ENCODE assay signal across 7 mouse cellular contexts in the genomic region with DNA sequence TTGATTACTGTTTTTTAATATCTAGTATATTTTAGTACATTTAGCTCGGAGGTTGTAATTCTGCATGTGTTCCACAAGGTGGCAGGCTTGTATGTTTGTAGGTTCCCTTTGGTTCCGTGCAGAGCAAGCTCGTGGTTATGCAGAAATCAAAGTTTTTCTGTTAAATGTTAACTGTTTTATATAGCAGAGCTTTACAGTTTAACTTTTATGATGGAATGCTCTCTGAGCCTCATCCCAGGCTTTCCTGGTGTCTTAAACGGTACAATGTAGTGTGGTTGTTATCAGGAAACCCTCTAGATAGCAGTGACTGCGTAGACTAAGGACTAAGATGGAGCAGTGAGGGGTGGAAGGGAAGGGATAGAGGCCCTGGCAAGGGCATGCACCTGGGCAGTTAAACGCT.
DNase-seq lines count a peak whose midpoint lies in the region; TF ChIP-seq lines count a peak whose summit lies in the region.

No protein-coding gene starts in this region.

- no peaks in the 10 kb centered on the region for H3K36me3 ChIP-seq in ES-E14 (ENCODE audit: control insufficient read depth, insufficient read depth, low read length, poor library complexity, severe bottlenecking)

- no peak overlapping the region for H3K9ac ChIP-seq in ES-E14 (ENCODE audit: insufficient read depth, low read depth, low read length, poor library complexity, severe bottlenecking)

- H3K4me1 ChIP-seq in ES-E14 (ENCODE audit: control insufficient read depth in 2 of 2, insufficient read depth in 2 of 2, low read length in 2 of 2, poor library complexity in 1 of 2) = peaks cover 10 to 11% of the 10 kb centered on the region in 2 experiments; a peak in 3 of 4 replicates

- no peaks in the 10 kb centered on the region for H3K9me3 ChIP-seq in ES-E14 (ENCODE audit: control insufficient read depth, insufficient read depth, low read depth, low read length)

- intact Hi-C loops in left cerebral cortex, adult 2 months (cut with DNase I) = loop anchor here (1.0 to 10.0 kb wide), 3 partner anchors 528 to 585 kb away; no protein-coding TSS in a partner anchor
- intact Hi-C loops in left cerebral cortex, postnatal 36 days (cut with DNase I) = loop anchor here (2.0 kb wide), 1 partner anchor 531 kb away; no protein-coding TSS in a partner anchor
- intact Hi-C loops in heart, postnatal 14 days (cut with DNase I) = loop anchor here (1.0 kb wide), 1 partner anchor 531 kb away; no protein-coding TSS in a partner anchor

- DNase-seq in left cerebral cortex, adult 2 months (ENCODE audit: extremely low spot score in 1 of 2, low spot score in 2 of 2) = no peak
- no peak for DNase-seq in left cerebral cortex, postnatal 36 days (ENCODE audit: low spot score in 2 of 2)
- no peak for DNase-seq in ES-E14 (ENCODE audit: low read depth, low spot score)
- DNase-seq in c-Kit-negative CD71-positive TER-119-positive erythroid progenitor cells, embryonic 14.5 days (ENCODE audit: low read depth, low spot score) = peak; percentile 35
- peak; percentile 30 to 63 for DNase-seq in heart, postnatal 14 days
- DNase-seq in lung, postnatal 10 days = peak; percentile 54
- DNase-seq in urinary bladder, adult 2 months (ENCODE audit: low spot score) = no peak

- TF ChIP-seq CTCF in left cerebral cortex, adult 2 months (IDR thresholded peaks at IDR 0.05) = peak; percentile 92

- in situ Hi-C loops in ES-E14 (cut with MboI; ENCODE audit: low sequenced_read_pairs in 2 of 2, unreplicated experiment in 2 of 2) = loop anchor here in 1 of 2 experiments (10.0 kb wide), 1 partner anchor 525 kb away; no protein-coding TSS in a partner anchor

- no peak overlapping the region for H3K4me3 ChIP-seq in left cerebral cortex, adult 2 months
- no peak overlapping the region for H3K4me3 ChIP-seq in ES-E14 (ENCODE audit: insufficient read depth in 1 of 2, low read depth in 1 of 2, low read length in 2 of 2, poor library complexity in 1 of 2, severe bottlenecking in 1 of 2)

- no peak overlapping the region for H3K27ac ChIP-seq in left cerebral cortex, adult 2 months
- no peak overlapping the region for H3K27ac ChIP-seq in ES-E14 (ENCODE audit: insufficient read depth, low read depth, low read length, poor library complexity, severe bottlenecking)

TF ChIP-seq in ES-E14, 5 proteins besides CTCF, POLR2A, EP300 and RAD21:
- TF ChIP-seq MAFK (IDR thresholded peaks at IDR 0.05; ENCODE audit: insufficient read depth, low read depth, low read length) (no peak), ZC3H11A (IDR thresholded peaks at IDR 0.05; ENCODE audit: borderline replicate concordance, low read depth, low read length) (peak; percentile 84; the same call in 1 of the 2 replicates), HCFC1 (IDR thresholded peaks at IDR 0.05; ENCODE audit: borderline replicate concordance, insufficient read depth, low read length) (no peak)

Comparison
In these comparisons a context has a peak if more than half of its experiments do, and no peak if none do; other contexts are left out.
1. DNase-seq: peak in c-Kit-negative CD71-positive TER-119-positive erythroid progenitor cells, embryonic 14.5 days (single experiment), heart, postnatal 14 days (2 of 2) and lung, postnatal 10 days (single experiment); none in left cerebral cortex, adult 2 months (0 of 2), left cerebral cortex, postnatal 36 days (0 of 2), ES-E14 (single experiment) and urinary bladder, adult 2 months (single experiment).